Mouse (Mus musculus): ENCODE results near the gene Grin3b.

DNA sequence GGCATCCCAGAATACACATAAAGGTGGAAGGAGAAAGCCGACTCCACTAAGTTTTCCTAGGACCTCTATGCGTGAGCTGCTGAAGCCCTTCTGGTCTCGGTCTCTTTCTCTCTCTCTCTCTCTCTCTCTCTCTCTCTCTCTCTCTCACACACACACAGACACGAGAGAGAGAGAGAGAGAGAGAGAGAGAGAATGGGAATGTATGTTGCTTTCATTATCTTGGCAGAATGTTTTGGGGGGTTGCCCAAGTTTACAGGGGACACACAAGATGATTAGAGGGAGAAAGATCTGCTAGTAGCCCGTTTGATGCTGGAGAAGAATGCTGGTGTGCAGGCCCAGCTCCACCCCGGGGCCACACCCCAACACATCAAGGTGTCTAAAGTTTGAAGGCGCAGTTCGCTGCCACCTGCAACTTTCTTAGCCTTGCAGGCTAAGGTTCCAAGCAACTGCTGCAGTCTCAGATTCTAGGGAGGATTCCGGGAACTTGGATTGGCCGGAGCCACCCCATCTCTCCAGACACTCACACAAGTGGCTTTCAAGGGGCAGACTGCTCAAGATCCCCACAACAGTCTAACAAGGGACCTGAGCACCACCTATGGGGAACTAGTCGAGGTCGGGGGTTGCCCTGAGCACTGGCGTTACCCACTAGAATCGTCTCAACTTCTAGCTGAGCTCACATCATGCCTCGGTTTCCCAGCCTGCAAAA, 44.6 kb upstream of the Grin3b start:
- no peak for TF ChIP-seq CTCF (IDR thresholded peaks at IDR 0.05; ENCODE audit: low read depth)
- TF ChIP-seq EP300 (IDR thresholded peaks at IDR 0.05; ENCODE audit: low read depth) = no peak

Measured in liver, embryonic 14.5 days (tissue).